Mouse (Mus musculus): ENCODE results near the gene Fam169b. TPM values are rescaled to one million over a fixed set of nuclear protein-coding genes. Genes with fewer than 3 reads are reported as not detected.
A peak's percentile ranks its signal among the peaks of the same experiment; 100 is the strongest.

Fam169b gene
- total RNA-seq (2021): under 1 TPM; 0.41 to 0.47 TPM
- long read RNA-seq, partial matches to known transcripts: 0 of 2 reads
- long read RNA-seq, other reads (novel, unspliced or antisense): 2 of 2 reads

DNA sequence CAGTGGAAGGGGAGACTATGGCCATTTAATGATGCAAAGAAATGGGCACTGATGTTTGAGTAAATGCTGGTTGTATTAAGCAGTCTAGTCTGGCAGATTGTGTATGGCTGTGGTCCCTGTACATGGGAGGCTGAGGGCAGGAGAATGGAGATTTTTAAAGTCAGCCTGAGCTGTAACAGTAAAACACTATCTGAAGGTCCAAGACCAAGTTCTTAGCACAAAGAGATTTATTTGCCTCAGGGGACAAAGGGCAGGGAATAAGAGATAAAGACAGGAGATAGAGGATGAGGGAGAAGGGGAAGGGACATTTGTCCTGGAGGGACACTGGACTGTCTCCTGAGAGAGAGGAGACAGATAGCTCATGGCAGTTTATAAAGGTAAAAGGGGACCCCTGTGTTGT is at the start of gene Fam169b:
Gene Fam169b (plus strand): TSS at position 325 of the 400 bp plus-strand sequence.
- DNase-seq (ENCODE audit: low spot score in 2 of 2): no peak

- DNase-seq (ENCODE audit: low spot score in 2 of 2): no peak
Observed at GRCm38 (mm10) chr7:68224006-68224405, 49.6 kb upstream of the Fam169b start.

GRCm38 (mm10) chr7:68225427-68226054 is 48.1 kb upstream of the Fam169b start:
- no peak for DNase-seq (ENCODE audit: low spot score in 2 of 2)

- no peak for DNase-seq (ENCODE audit: low spot score in 2 of 2)
Observed at GRCm38 (mm10) chr7:68227021-68227420, 46.6 kb upstream of the Fam169b start.

- DNase-seq (ENCODE audit: low spot score in 2 of 2): no peak
Observed at GRCm38 (mm10) chr7:68227621-68228020, 46.0 kb upstream of the Fam169b start.

- DNase-seq (ENCODE audit: low spot score in 2 of 2): no peak
Observed at GRCm38 (mm10) chr7:68228491-68228890, 45.1 kb upstream of the Fam169b start.

- peak in 1 of 2 experiments; percentile 41 for DNase-seq (ENCODE audit: low spot score in 2 of 2)
Observed at GRCm38 (mm10) chr7:68230831-68231230, 42.8 kb upstream of the Fam169b start.

DNA sequence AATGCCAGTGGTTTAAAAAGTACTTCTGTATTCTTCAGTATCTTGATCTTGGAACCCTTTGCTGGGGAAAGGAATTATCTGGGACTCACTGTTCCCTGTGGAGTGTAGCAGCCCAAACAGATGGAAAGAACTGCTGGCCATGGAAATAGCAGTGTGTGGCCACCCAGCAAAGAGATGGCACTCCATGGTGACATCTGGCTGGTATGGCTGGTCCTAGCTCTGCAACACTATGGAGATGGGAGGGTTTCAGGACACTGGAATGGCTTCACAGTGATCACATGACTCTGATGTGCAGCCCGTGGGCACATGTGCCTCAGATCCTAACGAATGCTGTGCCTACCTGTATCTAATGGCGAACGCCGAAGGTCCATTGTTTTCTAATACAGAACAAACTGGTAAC is 41.1 kb upstream of the Fam169b start:
- DNase-seq (ENCODE audit: low spot score in 2 of 2): no peak

- DNase-seq (ENCODE audit: low spot score in 2 of 2): peak in 1 of 2 experiments; percentile 16
Observed at GRCm38 (mm10) chr7:68233619-68234223, 39.9 kb upstream of the Fam169b start.

GRCm38 (mm10) chr7:68236817-68237216 is 36.8 kb upstream of the Fam169b start:
- DNase-seq (ENCODE audit: low spot score in 2 of 2): no peak

DNA sequence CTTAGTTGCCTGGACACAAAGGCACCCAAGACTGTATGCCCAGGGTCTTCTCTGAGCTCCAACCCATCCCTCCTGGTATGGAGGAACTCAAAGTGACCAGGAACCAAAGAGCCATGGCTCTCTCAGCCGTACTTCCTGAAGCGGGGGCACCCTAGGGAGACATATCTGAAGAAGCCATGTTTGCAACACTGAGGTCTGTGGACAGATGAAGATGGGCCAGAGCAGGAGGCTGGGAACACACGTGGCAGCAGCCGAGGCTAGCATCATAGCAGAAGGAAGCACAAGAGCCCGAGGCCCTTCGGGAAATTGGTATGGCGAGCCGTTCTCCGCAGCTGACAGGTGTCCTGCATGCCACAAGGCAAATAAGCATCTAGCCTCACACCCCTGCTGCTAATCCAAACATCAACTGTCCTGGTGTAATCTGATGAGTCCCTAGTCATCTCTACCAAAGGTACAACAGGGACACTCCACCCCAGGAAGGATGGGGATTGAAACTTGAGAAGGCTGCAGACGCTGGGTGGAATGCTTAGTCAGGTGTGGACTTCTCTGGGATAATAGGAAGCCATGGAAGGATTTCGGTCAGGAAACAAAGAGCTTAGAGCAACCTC is 34.3 kb upstream of the Fam169b start:
- no peak for DNase-seq (ENCODE audit: low spot score in 2 of 2)

DNA sequence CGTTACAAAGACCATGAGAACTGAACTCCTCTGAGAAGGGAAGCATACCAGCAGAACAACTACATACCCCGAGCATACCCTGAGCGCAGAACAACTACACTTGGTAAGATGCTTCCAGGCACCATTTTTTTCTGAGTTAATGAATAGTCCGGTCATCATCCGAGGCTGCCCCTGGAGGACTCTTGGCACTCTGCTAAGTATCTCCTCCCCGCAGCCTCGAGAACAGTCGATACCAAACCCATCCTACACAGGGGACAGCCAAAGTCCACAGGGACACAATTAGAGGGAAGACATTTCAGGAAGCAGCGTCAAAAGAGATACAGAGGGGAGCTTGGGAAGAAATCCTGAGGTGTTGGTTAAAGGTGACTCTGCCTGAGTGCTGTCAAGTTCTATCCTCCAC is 32.4 kb upstream of the Fam169b start:
- DNase-seq (ENCODE audit: low spot score in 2 of 2): no peak

DNA sequence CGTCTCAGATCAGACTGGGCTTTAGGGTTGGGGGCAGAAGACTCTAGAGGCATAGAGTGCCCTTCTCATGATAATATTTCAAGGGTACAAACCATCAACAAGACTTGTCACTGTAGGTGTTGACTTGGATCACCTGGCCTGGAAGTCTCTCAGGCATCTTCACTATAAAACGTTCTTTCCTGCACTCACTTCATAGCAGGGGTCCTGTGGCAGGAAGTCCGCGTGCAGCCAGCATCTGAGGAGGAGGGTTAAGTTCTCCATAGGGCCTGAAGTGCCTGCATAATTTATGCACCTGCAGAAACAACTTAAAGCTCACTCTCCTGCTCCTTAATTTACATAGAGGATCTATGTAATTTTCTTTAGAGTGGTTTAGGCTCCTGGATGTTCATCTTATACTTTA is 28.0 kb upstream of the Fam169b start:
- no peak for DNase-seq (ENCODE audit: low spot score in 2 of 2)

DNA sequence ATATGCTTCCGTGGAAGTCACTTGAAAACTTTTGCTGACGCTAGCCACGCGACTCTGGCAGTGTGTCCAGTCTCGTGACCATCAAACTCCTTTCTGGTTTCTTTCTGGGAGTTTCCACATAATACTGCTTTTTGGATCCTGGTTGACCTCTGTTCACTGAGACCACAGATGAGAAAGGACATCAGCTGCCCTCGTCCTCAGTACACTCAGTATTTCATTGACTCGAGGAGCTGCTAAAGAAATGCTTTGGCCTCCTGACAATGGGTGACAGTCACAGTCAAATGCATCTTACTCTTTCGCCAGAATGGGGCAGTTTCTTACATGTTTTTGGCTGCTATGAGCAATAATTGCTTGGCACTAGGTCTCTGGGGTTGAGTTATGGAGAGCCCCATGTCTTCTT is 27.4 kb upstream of the Fam169b start:
- DNase-seq (ENCODE audit: low spot score in 2 of 2): no peak

- no peak for DNase-seq (ENCODE audit: low spot score in 2 of 2)
Observed at GRCm38 (mm10) chr7:68250411-68250810, 23.2 kb upstream of the Fam169b start.

GRCm38 (mm10) chr7:68250902-68251301 is 22.7 kb upstream of the Fam169b start:
- DNase-seq (ENCODE audit: low spot score in 2 of 2): no peak

DNA sequence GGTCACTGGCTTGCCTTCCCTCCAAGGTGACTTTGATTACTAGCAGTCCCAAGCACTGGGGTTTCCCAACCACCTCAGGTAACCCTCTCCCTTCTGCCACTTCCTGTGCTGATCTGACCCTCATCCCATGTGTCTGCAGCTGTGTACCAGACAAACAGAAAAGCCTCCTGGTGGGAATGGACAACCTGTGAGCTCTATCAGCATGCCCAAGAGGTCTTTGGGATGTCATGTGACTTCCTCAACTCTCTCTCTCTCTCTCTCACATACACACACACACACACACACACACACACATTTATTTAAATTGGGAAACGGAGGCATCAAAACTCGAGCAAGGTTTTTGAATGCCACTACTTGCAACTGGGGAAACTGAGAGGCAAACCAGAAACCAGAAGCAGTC is 15.9 kb upstream of the Fam169b start:
- DNase-seq (ENCODE audit: low spot score in 2 of 2): no peak

GRCm38 (mm10) chr7:68258326-68259150 is 15.1 kb upstream of the Fam169b start:
- DNase-seq (ENCODE audit: low spot score in 2 of 2): no peak

DNA sequence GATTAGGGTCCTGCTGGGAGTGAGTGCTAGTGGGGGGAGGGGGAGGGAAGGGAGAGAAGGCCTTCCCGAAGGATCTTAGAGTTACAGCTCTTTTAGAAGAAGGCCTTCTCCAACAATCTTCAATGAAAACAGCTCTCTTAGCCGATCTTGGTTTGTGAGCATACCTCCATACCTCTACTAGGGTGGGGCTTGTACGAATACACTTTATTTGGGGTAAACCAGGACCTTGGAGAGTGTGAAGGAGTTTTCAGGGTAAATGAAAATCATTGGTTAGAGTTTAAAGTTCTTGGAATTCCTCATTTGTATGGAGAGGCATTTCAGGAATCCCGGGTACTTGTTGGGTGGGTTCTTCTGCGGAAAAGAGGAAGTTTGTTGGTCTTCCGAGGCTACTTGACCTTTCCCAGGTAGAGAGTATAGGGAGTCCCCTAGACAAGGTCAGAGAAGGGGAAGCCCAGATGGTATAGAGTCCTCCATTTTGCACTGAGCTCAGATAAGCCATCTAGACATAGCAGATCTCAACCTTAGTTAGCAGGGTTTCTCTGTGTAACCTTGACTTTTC is 14.0 kb upstream of the Fam169b start:
- DNase-seq (ENCODE audit: low spot score in 2 of 2): no peak

DNA sequence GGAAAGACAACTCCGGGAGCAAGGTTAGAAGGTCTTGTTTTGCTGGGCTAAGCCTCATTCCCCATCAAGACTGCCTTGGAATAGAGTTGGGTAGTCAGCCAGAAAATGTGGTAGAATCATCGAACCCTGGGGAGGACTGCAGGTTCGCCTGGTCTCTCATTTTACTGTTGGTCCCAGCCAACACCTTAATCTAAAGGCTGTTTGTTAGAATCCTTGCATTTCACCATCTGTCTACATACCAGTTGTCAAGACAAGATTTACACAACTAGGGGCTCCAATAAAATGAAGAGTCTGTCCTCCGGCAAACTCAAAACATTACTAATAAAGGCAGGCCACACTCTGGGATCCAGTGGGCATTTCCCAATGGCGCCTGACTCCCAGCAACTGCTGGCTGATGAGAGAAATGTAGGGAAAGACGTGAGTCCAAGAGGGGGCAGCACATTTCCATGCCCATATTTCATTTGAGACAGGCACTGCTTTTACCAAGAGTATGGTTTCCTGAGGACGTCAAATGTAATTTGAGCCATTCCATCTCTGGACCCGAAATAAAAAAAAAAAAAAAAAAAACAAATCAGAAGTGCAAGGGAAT is 10.9 kb upstream of the Fam169b start:
- no peak for DNase-seq (ENCODE audit: low spot score in 2 of 2)

Measured in layer of hippocampus, adult 18-20 months (tissue).